Mouse (Mus musculus): Measurements from ENCODE around the gene Tas1r1. TPM values are rescaled to one million over a fixed set of nuclear protein-coding genes. Genes with fewer than 3 reads are reported as not detected.

Tas1r1 gene
- polyA plus RNA-seq, 1 experiment from 2014 or later: 1.3 TPM

- no peak for ATAC-seq (ENCODE audit: low FRiP score, low read depth)
- H3K36me3 ChIP-seq: peaks cover 26% of the 10 kb centered on the region
- peak overlapping the region; percentile 96 for H3K9ac ChIP-seq (replicated peaks)
- peaks cover 20% of the 10 kb centered on the region for H3K4me1 ChIP-seq
- peaks cover 8% of the 10 kb centered on the region; the same call in 1 of the 2 replicates for H3K27me3 ChIP-seq
- WGBS: under 1% methylated on average over 60 of the region's 61 CpGs
- no peaks in the 10 kb centered on the region for H3K9me3 ChIP-seq
- H3K27ac ChIP-seq (replicated peaks): peak overlapping the region; percentile 76
- H3K4me2 ChIP-seq (replicated peaks): peak overlapping the region; percentile 87
- H3K4me3 ChIP-seq: peak overlapping the region; percentile 100
These were observed 43.9 kb downstream of the Tas1r1 start for GRCm38 (mm10) chr4:151994228-151995171.

GRCm38 (mm10) chr4:151993035-151993434 lies 45.3 kb downstream of the Tas1r1 start:
- peaks cover 6% of the 10 kb centered on the region; the same call in 1 of the 2 replicates for H3K27me3 ChIP-seq
- H3K4me3 ChIP-seq: no peak overlapping the region
- no peak overlapping the region for H3K27ac ChIP-seq (replicated peaks)
- H3K9ac ChIP-seq (replicated peaks): no peak overlapping the region
- H3K36me3 ChIP-seq: peaks cover 28% of the 10 kb centered on the region
- WGBS: 89% methylated on average over 6 of the region's 6 CpGs
- H3K4me1 ChIP-seq: peaks cover 29% of the 10 kb centered on the region
- peak overlapping the region; percentile 87; the same call in 1 of the 2 replicates for H3K4me2 ChIP-seq (replicated peaks)
- no peaks in the 10 kb centered on the region for H3K9me3 ChIP-seq
- ATAC-seq (ENCODE audit: low FRiP score, low read depth): no peak

GRCm38 (mm10) chr4:151992091-151992490 lies 46.3 kb downstream of the Tas1r1 start:
- H3K27me3 ChIP-seq: no peaks in the 10 kb centered on the region; the same call in 1 of the 2 replicates
- H3K4me3 ChIP-seq: no peak overlapping the region
- no peak overlapping the region for H3K27ac ChIP-seq (replicated peaks)
- no peak overlapping the region for H3K9ac ChIP-seq (replicated peaks)
- WGBS: 92% methylated on average over 9 of the region's 9 CpGs
- H3K9me3 ChIP-seq: no peaks in the 10 kb centered on the region
- ATAC-seq (ENCODE audit: low FRiP score, low read depth): no peak
- peaks cover 30% of the 10 kb centered on the region for H3K4me1 ChIP-seq
- H3K36me3 ChIP-seq: peaks cover 28% of the 10 kb centered on the region
- no peak overlapping the region for H3K4me2 ChIP-seq (replicated peaks)

GRCm38 (mm10) chr4:151989110-151989488 lies 49.3 kb downstream of the Tas1r1 start:
- Histone ChIP-seq H3K9ac (replicated peaks) (peak overlapping the region; percentile 96), H3K27ac (replicated peaks) (peak overlapping the region; percentile 68), H3K4me3 (peak overlapping the region; percentile 90), H3K4me1 (peaks cover 34% of the 10 kb centered on the region), H3K9me3 (no peaks in the 10 kb centered on the region), H3K27me3 (no peaks in the 10 kb centered on the region; the same call in 1 of the 2 replicates), H3K36me3 (peaks cover 28% of the 10 kb centered on the region), H3K4me2 (replicated peaks) (peak overlapping the region; percentile 84)
- WGBS: 34% methylated on average over 6 of the region's 6 CpGs
- peak; percentile 16; the same call in 1 of the 2 replicates for ATAC-seq (ENCODE audit: low FRiP score, low read depth)

- peaks cover 28% of the 10 kb centered on the region for H3K4me1 ChIP-seq
- H3K36me3 ChIP-seq: peaks cover 28% of the 10 kb centered on the region
- H3K27ac ChIP-seq (replicated peaks): peak within 1 kb of the TSS; percentile 68
- peak; percentile 76 for ATAC-seq (ENCODE audit: low FRiP score, low read depth)
- peak within 1 kb of the TSS; percentile 96 for H3K9ac ChIP-seq (replicated peaks)
- H3K4me2 ChIP-seq (replicated peaks): peak within 1 kb of the TSS; percentile 84
- H3K27me3 ChIP-seq: no peaks in the 10 kb centered on the region; the same call in 1 of the 2 replicates
- peak within 1 kb of the TSS; percentile 90 for H3K4me3 ChIP-seq
- no peaks in the 10 kb centered on the region for H3K9me3 ChIP-seq
- 1% methylated on average over 54 of the region's 54 CpGs for WGBS
These were observed 49.8 kb downstream of the Tas1r1 start, which contains the start of gene Thap3 for GRCm38 (mm10) chr4:151988342-151989109. TSS of gene Thap3 (minus strand) at chr4:151988997.

GRCm38 (mm10) chr4:151988014-151988341 lies 50.4 kb downstream of the Tas1r1 start:
- Histone ChIP-seq H3K4me1 (peaks cover 24% of the 10 kb centered on the region), H3K36me3 (peaks cover 30% of the 10 kb centered on the region), H3K4me2 (replicated peaks) (peak overlapping the region; percentile 84), H3K9me3 (no peaks in the 10 kb centered on the region), H3K27me3 (no peaks in the 10 kb centered on the region; the same call in 1 of the 2 replicates), H3K9ac (replicated peaks) (peak overlapping the region; percentile 96), H3K4me3 (peak overlapping the region; percentile 90), H3K27ac (replicated peaks) (0 out of 2 replicates have a peak overlapping the region, but pooled peaks have one; percentile 68)
- 35% methylated on average over 10 of the region's 10 CpGs for WGBS
- ATAC-seq (ENCODE audit: low FRiP score, low read depth): no peak

GRCm38 (mm10) chr4:151986650-151987049 lies 51.7 kb downstream of the Tas1r1 start:
- ATAC-seq (ENCODE audit: low FRiP score, low read depth): no peak
- Histone ChIP-seq H3K4me3 (no peak overlapping the region), H3K36me3 (peaks cover 31% of the 10 kb centered on the region), H3K27ac (replicated peaks) (no peak overlapping the region), H3K9me3 (no peaks in the 10 kb centered on the region), H3K4me2 (replicated peaks) (no peak overlapping the region), H3K27me3 (no peaks in the 10 kb centered on the region; the same call in 1 of the 2 replicates), H3K4me1 (peaks cover 24% of the 10 kb centered on the region), H3K9ac (replicated peaks) (no peak overlapping the region; the same call in 1 of the 2 replicates)
- WGBS: 71% methylated on average over 8 of the region's 8 CpGs

GRCm38 (mm10) chr4:151985886-151986285 lies 52.5 kb downstream of the Tas1r1 start:
- no peak overlapping the region for H3K4me3 ChIP-seq
- no peaks in the 10 kb centered on the region; the same call in 1 of the 2 replicates for H3K27me3 ChIP-seq
- no peak overlapping the region for H3K27ac ChIP-seq (replicated peaks)
- H3K9me3 ChIP-seq: no peaks in the 10 kb centered on the region
- H3K4me2 ChIP-seq (replicated peaks): no peak overlapping the region
- 52% methylated on average over 10 of the region's 10 CpGs for WGBS
- peaks cover 27% of the 10 kb centered on the region for H3K36me3 ChIP-seq
- H3K4me1 ChIP-seq: peaks cover 27% of the 10 kb centered on the region
- H3K9ac ChIP-seq (replicated peaks): no peak overlapping the region
- ATAC-seq (ENCODE audit: low FRiP score, low read depth): no peak

- Histone ChIP-seq H3K4me1 (peaks cover 21% of the 10 kb centered on the region), H3K9me3 (no peaks in the 10 kb centered on the region), H3K4me2 (replicated peaks) (no peak overlapping the region), H3K27me3 (no peaks in the 10 kb centered on the region; the same call in 1 of the 2 replicates), H3K36me3 (peaks cover 39% of the 10 kb centered on the region), H3K9ac (replicated peaks) (0 out of 2 replicates have a peak overlapping the region, but pooled peaks have one; percentile 4), H3K27ac (replicated peaks) (no peak overlapping the region; the same call in 1 of the 2 replicates), H3K4me3 (no peak overlapping the region)
- peak; percentile 17; the same call in 1 of the 2 replicates for ATAC-seq (ENCODE audit: low FRiP score, low read depth)
- WGBS: 25% methylated on average over 9 of the region's 9 CpGs
These were observed 54.8 kb downstream of the Tas1r1 start for GRCm38 (mm10) chr4:151983560-151983959.

GRCm38 (mm10) chr4:151983043-151983442 lies 55.3 kb downstream of the Tas1r1 start:
- H3K27me3 ChIP-seq: no peaks in the 10 kb centered on the region; the same call in 1 of the 2 replicates
- no peak overlapping the region for H3K4me2 ChIP-seq (replicated peaks)
- no peak for ATAC-seq (ENCODE audit: low FRiP score, low read depth)
- no peak overlapping the region for H3K27ac ChIP-seq (replicated peaks)
- H3K9ac ChIP-seq (replicated peaks): no peak overlapping the region
- no peak overlapping the region for H3K4me3 ChIP-seq
- H3K4me1 ChIP-seq: peaks cover 18% of the 10 kb centered on the region
- peaks cover 40% of the 10 kb centered on the region for H3K36me3 ChIP-seq
- WGBS: 58% methylated on average over 17 of the region's 17 CpGs
- H3K9me3 ChIP-seq: no peaks in the 10 kb centered on the region

- peak; percentile 70 for ATAC-seq (ENCODE audit: low FRiP score, low read depth)
- H3K36me3 ChIP-seq: peaks cover 49% of the 10 kb centered on the region
- no peaks in the 10 kb centered on the region for H3K9me3 ChIP-seq
- H3K27ac ChIP-seq (replicated peaks): no peak overlapping the region
- no peak overlapping the region for H3K4me3 ChIP-seq
- 12% methylated on average over 5 of the region's 5 CpGs for WGBS
- H3K4me2 ChIP-seq (replicated peaks): no peak overlapping the region
- H3K27me3 ChIP-seq: no peaks in the 10 kb centered on the region
- H3K4me1 ChIP-seq: peaks cover 5% of the 10 kb centered on the region; the same call in 1 of the 2 replicates
- no peak overlapping the region for H3K9ac ChIP-seq (replicated peaks)
These were observed 57.0 kb downstream of the Tas1r1 start for GRCm38 (mm10) chr4:151981363-151981762.

Data from midbrain, embryonic 12.5 days (tissue).